Mouse (Mus musculus): ENCODE measurements around the gene Zfp457.

Gene Zfp457

DNA sequence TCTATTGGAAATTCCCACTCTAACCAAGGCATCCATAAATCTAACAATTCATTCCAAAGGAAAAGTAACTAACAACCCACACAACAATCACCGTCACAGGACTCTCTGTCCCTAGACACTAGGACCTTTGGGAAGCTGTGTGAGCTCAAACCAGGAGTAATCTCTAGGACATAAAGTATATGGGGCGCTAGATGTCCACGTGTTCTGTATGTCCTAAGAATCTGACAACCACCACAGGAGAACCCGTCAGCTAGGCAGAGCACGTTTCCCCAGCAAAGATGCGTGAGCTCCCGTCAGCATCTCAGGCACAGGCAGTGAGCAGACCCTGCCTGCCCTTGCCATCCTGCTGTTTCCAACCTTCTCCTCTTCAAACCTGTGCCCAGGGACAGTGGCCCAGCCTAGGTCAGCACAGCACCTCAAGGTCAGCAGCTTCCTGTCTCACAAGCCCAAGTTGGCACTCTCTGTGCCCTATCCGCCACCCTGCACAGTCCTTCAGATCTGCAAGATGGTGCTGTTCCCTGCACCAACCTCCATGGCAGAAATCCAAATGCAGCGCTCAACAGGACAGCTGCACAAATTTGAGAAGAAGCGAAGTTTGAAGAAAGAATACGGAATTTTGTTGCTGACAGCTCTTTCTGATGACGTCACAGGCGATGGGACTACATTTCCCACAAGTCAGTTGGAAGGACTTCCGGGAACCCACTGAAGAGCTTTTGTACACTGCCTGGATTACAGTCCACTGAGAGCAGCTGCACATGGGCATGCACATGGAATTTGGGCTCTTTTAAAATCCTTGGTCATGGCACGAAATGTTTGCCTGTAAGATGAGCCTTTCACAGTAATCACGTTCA lies at the start of gene Zfp457:
Zfp457 (minus strand) TSS at position 664 of the 851 bp plus-strand sequence.
- in situ Hi-C loops (cut with MboI, MseI), result no loop called here

DNA sequence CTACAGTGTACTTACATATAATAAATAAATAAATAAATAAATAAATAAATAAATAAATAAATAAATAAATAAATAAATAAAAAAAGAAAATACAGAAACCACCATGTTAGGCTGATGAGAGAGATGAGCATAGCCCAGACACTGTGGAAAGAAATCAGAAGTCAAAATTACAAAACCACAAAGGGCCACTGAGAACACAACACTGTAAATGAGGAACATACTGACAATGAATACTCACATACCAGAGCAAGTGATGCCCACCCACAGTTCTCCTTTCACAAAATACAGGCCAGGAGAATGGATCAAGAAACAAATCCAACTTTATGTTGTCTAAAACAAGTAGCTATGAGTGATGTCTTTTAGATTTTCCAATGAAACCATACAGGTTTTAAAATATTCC lies 45.6 kb upstream of the Zfp457 start:
- in situ Hi-C loops (cut with MboI, MseI), result no loop called here

DNA sequence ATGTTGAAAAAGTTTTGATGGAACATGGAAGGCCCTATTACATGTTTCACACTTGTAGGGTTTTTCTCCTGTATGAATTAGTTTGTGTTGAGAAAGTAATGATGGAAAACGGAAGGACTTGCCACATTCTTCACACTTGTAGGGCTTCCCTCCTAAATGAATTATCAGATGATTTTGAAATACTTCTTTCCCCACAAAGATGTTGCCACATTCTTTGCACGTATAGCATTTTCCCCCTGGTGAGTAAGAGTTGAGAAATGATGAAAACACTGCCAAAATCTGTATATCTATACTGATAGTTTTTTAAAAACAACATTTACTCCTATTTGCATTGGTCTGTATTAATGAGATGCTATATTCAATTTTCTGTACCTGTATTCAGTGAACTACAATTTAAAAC lies 37.1 kb upstream of the Zfp457 start:
- in situ Hi-C loops (cut with MboI, MseI), result no loop called here

DNA sequence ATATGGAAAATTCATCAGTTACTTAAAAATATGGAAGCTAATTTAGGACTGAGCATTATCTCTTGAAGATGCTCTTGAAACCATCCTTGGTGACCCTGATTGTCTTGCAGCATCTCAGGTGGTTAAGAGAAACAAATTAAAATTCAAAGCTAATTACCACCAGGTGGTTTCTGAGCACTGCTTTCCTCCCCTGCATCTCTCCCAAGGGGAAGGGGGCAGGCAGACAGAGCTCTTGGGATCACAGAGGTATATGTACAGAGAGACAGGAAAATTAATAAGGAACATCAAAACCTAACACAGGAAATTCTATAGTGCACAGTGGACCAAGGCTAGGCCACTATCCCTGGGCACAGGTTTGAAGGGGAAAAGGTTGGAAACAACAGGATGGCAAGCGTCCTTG lies 26.6 kb upstream of the Zfp457 start:
- in situ Hi-C loops (cut with MboI, MseI), result no loop called here

DNA sequence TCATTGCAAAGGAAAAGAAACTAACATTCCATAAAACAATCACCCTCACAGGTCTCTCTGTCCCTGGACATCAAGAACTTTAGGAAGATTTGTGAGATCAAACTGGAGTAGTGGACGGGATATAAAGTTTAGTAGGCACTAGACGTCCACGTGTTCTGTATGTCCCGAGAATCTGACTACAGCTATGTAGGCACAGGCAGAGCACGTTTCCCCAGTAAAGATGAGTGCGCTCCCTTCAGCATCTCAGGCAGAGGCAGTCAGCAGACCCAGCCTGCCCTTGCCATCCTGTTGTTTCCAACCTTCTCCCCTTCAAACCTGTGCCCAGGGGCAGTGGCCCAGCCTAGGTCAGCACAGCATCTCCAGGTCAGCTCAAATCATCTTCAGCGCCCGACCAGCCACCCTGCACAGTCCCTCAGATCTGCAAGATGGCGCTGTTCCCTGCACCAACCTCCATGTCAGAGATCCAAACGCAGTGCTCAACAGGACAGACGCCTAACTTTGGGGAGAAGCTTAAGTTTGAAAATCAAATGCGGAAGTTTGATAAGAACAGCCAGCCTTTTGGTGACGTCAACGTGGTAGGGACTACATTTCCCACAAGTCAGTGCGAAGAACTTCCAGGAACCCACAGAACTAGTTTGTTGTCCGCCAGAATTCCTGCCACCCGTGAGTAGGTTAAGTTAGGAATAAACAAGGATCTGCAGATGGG lies 25.9 kb upstream of the Zfp457 start, which contains the start of gene Zfp595:
Zfp595 (minus strand) TSS at position 552 of the 706 bp plus-strand sequence.
- in situ Hi-C loops (cut with MboI, MseI), result no loop called here

DNA sequence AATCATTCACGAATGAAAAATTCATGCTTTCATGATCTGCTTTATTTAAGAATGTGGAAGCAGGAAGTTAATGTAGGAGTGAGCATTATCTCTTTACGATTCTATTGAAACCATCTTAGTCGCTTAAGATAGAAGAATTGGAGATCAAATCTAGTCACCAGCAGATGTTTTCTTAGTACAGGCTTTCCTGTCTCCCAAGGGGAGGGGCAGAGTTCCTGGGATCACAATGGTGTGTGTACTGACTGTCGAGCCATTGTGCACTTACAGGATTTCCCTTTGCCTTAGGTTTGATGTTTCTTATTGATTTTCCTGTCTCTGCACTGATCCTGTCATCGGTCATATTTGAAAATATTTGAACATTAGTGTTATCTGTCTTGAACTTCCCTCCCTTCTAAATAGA lies 433 bp upstream of the Zfp457 start:
- in situ Hi-C loops (cut with MboI, MseI), result no loop called here

DNA sequence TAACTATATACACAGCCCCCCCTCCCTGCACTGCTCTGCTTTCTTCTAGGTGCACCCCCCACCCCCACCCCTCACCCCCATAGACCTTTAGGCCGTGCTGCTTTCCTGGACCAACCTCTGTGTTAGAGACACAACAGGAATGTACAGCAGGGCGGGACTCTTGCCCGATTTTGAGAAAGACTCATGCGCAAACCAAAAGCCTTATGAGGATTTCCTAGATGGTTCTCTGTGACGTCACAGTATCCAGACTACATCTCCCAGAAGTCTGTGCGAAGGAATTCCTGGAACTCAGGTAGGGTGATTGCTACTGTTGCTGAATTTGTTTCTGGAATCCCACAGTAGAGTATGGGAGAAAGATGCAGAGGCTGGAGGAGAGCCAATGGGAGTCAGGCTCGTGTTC lies 28.0 kb downstream of the Zfp457 start, which contains the start of gene Zfp458:
Zfp458 (minus strand) TSS at position 153 of the 400 bp plus-strand sequence.
- in situ Hi-C loops (cut with MboI, MseI), result no loop called here

DNA sequence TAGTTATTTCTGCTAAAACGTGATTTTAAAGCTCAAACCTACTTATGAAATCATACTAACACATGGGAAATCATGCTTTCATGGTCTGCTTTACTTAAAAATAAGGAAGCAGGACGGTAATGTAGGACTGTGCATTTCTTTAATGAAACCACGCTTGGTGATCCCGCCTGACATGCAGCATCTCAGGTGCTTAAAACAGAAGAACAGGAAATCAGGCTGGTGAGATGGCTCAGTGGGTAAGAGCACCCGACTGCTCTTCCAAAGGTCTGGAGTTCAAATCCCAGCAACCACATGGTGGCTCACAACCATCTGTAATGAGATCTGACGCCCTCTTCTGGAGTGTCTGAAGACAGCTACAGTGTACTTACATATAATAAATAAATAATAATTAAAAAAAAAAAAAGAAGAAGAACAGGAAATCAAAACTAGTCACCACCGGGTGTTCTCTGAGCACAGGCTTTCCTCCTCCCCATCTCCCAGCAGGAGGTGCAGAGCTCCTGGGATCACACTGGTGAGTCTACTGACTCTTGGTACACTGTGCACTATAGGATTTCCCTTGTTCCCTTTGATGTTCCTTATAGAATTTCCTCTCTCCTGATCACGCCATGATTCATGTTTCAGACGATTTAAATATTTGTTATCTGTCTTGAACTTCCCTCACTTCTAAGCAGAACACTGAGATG lies 36.8 kb downstream of the Zfp457 start:
- in situ Hi-C loops (cut with MboI, MseI), result loop anchor here (5.0 kb wide), 1 partner anchor 92 kb away; no protein-coding TSS in a partner anchor

DNA sequence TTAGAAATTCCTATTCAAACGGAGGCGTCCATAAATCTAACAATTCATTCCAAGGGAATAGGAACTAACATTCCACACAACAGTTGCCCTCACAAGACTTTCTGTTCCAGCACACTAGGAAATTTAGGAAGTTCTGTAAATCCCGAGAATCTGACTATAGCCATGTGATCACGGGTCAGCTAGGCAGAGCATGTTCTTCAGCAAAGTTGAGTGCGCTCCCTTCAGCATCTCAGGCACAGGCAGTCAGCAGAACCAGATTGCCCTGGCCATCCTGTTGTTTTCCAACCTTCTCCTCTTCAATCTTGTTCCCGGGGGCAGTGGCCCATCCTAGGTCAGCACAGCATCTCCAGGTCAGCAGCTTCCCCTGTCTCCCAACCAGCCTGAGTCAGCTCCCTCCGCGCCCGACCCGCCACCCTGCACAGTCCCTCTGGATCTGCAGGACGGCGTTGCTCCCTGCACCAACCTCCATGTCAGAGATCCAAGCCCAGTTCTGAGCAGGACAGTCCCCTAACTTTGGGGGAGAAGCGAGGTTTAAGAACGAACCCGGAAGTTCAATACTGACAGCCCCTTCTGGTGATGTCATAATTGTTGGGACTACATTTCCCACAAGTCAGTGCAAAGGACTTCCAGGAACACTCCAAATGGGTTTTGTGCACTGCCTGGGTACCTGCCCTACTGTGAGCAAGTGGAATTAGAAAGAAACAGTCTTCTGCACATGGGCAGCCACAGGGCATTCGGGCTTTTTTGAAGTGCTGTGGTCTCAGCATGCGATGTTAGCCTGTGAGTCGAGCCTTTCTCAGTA lies 37.5 kb downstream of the Zfp457 start:
- in situ Hi-C loops (cut with MboI, MseI), result loop anchor here (5.0 kb wide), 1 partner anchor 91 kb away; no protein-coding TSS in a partner anchor

Measured in T-helper 2 cell (primary cell).